In genomic region chr9:30613715-30614114, GRCm38 (mm10) we compare ENCODE assay signal across 12 mouse cellular contexts.
DNase-seq lines count a peak whose midpoint lies in the region; ATAC-seq and TF ChIP-seq lines count a peak whose summit lies in the region.
"Had no signal": no experiment of that assay in that cellular context is flagged by ENCODE, and none has a peak within 500 bp of the region (broad histone marks: within the 10 kb centered on the region; RNA-seq: fewer than 3 reads in every experiment).

No protein-coding gene starts in this region.

- no peaks in the 10 kb centered on the region for H3K27me3 ChIP-seq in hindbrain, embryonic 16.5 days (replicated peaks; ENCODE audit: control insufficient read depth, insufficient read depth, low read length)
- no peaks in the 10 kb centered on the region for H3K27me3 ChIP-seq in hindbrain, embryonic 11.5 days (ENCODE audit: control insufficient read depth, insufficient read depth, low read length)
- H3K27me3 ChIP-seq in midbrain, embryonic 14.5 days (ENCODE audit: control insufficient read depth, insufficient read depth, low read length), result no peaks in the 10 kb centered on the region
- H3K27me3 ChIP-seq in midbrain, embryonic 10.5 days (ENCODE audit: low read depth, poor library complexity, severe bottlenecking), result no peaks in the 10 kb centered on the region
- H3K27me3 ChIP-seq in midbrain, postnatal 0 days (ENCODE audit: insufficient read depth, low read length), result no peaks in the 10 kb centered on the region
- H3K27me3 ChIP-seq: embryonic facial prominence, embryonic 13.5 days had no signal

- H3K27ac ChIP-seq in hindbrain, embryonic 16.5 days (ENCODE audit: low read depth, low read length), result no peak overlapping the region
- H3K27ac ChIP-seq in hindbrain, embryonic 11.5 days (ENCODE audit: low read depth, low read length), result no peak overlapping the region
- H3K27ac ChIP-seq in midbrain, embryonic 14.5 days (replicated peaks; ENCODE audit: low read depth, low read length), result no peak overlapping the region
- H3K27ac ChIP-seq in midbrain, embryonic 10.5 days (replicated peaks), result no peak overlapping the region
- no peak overlapping the region for H3K27ac ChIP-seq in midbrain, postnatal 0 days (ENCODE audit: low read depth, low read length)
- H3K27ac ChIP-seq: embryonic facial prominence, embryonic 13.5 days had no signal

- H3K36me3 ChIP-seq in hindbrain, embryonic 16.5 days (ENCODE audit: control insufficient read depth, insufficient read depth, low read length), result no peaks in the 10 kb centered on the region
- no peaks in the 10 kb centered on the region for H3K36me3 ChIP-seq in hindbrain, embryonic 11.5 days (ENCODE audit: control insufficient read depth, insufficient read depth, low read length)
- H3K36me3 ChIP-seq in midbrain, embryonic 14.5 days (ENCODE audit: control insufficient read depth, insufficient read depth, low read length), result no peaks in the 10 kb centered on the region
- H3K36me3 ChIP-seq in midbrain, embryonic 10.5 days, result no peaks in the 10 kb centered on the region
- no peaks in the 10 kb centered on the region for H3K36me3 ChIP-seq in midbrain, postnatal 0 days (ENCODE audit: insufficient read depth, low read length)
- H3K36me3 ChIP-seq: embryonic facial prominence, embryonic 13.5 days had no signal

- no peak overlapping the region for H3K4me2 ChIP-seq in hindbrain, embryonic 16.5 days (ENCODE audit: low read length)
- H3K4me2 ChIP-seq in hindbrain, embryonic 11.5 days (replicated peaks; ENCODE audit: low read depth, low read length), result no peak overlapping the region
- H3K4me2 ChIP-seq in midbrain, embryonic 14.5 days (ENCODE audit: low read length), result no peak overlapping the region
- no peak overlapping the region for H3K4me2 ChIP-seq in midbrain, postnatal 0 days (ENCODE audit: low read depth, low read length, poor library complexity, severe bottlenecking)
- H3K4me2 ChIP-seq: embryonic facial prominence, embryonic 13.5 days had no signal

- intact Hi-C loops in heart, postnatal 36 days (cut with DNase I), result loop anchor here (5.0 kb wide), 1 partner anchor 61 kb away; no protein-coding TSS in a partner anchor

- WGBS in hindbrain, embryonic 16.5 days, result 42% methylated on average over 6 of the region's 6 CpGs
- WGBS in hindbrain, embryonic 11.5 days, result 79% methylated on average over 6 of the region's 6 CpGs
- 58% methylated on average over 6 of the region's 6 CpGs for WGBS in midbrain, embryonic 14.5 days
- 75% methylated on average over 6 of the region's 6 CpGs for WGBS in midbrain, embryonic 10.5 days
- WGBS in midbrain, postnatal 0 days, result 45% methylated on average over 6 of the region's 6 CpGs

- H3K9me3 ChIP-seq in hindbrain, embryonic 16.5 days (ENCODE audit: control insufficient read depth, low read length), result no peaks in the 10 kb centered on the region
- H3K9me3 ChIP-seq in hindbrain, embryonic 11.5 days (ENCODE audit: control insufficient read depth, low read length), result no peaks in the 10 kb centered on the region
- no peaks in the 10 kb centered on the region for H3K9me3 ChIP-seq in midbrain, embryonic 14.5 days (ENCODE audit: control insufficient read depth, low read length)
- no peaks in the 10 kb centered on the region for H3K9me3 ChIP-seq in midbrain, embryonic 10.5 days (replicated peaks)
- no peaks in the 10 kb centered on the region for H3K9me3 ChIP-seq in midbrain, postnatal 0 days (ENCODE audit: low read length)
- H3K9me3 ChIP-seq: embryonic facial prominence, embryonic 13.5 days had no signal

- H3K4me1 ChIP-seq in hindbrain, embryonic 16.5 days (ENCODE audit: control insufficient read depth, insufficient read depth, low read depth, low read length), result peaks cover 5% of the 10 kb centered on the region
- H3K4me1 ChIP-seq in hindbrain, embryonic 11.5 days (replicated peaks; ENCODE audit: control insufficient read depth, insufficient read depth, low read length), result no peaks in the 10 kb centered on the region
- H3K4me1 ChIP-seq in midbrain, embryonic 14.5 days (ENCODE audit: control insufficient read depth, insufficient read depth, low read length), result no peaks in the 10 kb centered on the region
- no peaks in the 10 kb centered on the region for H3K4me1 ChIP-seq in midbrain, embryonic 10.5 days
- peaks cover 5% of the 10 kb centered on the region for H3K4me1 ChIP-seq in midbrain, postnatal 0 days (ENCODE audit: insufficient read depth, low read length)

- H3K9ac ChIP-seq in hindbrain, embryonic 16.5 days (ENCODE audit: low read depth, low read length), result no peak overlapping the region
- H3K9ac ChIP-seq in hindbrain, embryonic 11.5 days (ENCODE audit: low read depth, low read length), result no peak overlapping the region
- H3K9ac ChIP-seq in midbrain, embryonic 14.5 days (replicated peaks; ENCODE audit: low read length), result no peak overlapping the region
- H3K9ac ChIP-seq in midbrain, postnatal 0 days (replicated peaks; ENCODE audit: low read length, poor library complexity, severe bottlenecking), result no peak overlapping the region
- H3K9ac ChIP-seq: embryonic facial prominence, embryonic 13.5 days; liver, postnatal 0 days had no signal

- no peak overlapping the region for H3K4me3 ChIP-seq in hindbrain, embryonic 16.5 days (ENCODE audit: low read length)
- no peak overlapping the region for H3K4me3 ChIP-seq in hindbrain, embryonic 11.5 days (ENCODE audit: low read depth, low read length)
- H3K4me3 ChIP-seq in midbrain, embryonic 14.5 days (replicated peaks; ENCODE audit: low read depth, low read length), result no peak overlapping the region
- H3K4me3 ChIP-seq in midbrain, embryonic 10.5 days, result no peak overlapping the region
- H3K4me3 ChIP-seq in midbrain, postnatal 0 days (ENCODE audit: low read depth, low read length), result no peak overlapping the region
- H3K4me3 ChIP-seq: embryonic facial prominence, embryonic 13.5 days had no signal

- TF ChIP-seq CTCF in midbrain, postnatal 0 days (IDR thresholded peaks at IDR 0.05), result no peak

- DNase-seq in hindbrain, embryonic 11.5 days (ENCODE audit: low spot score), result no peak
- peak; percentile 47 for DNase-seq in midbrain, embryonic 14.5 days
- no peak for DNase-seq in midbrain, embryonic 10.5 days (ENCODE audit: low spot score)
- DNase-seq in heart, postnatal 36 days, result peak; percentile 15 to 45
- DNase-seq in midbrain, postnatal 0 days (ENCODE audit: low spot score), result peak; percentile 42
- DNase-seq in spleen, postnatal 4 days (ENCODE audit: low spot score in 2 of 2), result no peak
- no peak for DNase-seq in right cerebral cortex, postnatal 36 days (ENCODE audit: low spot score in 2 of 2)
- DNase-seq: cerebellum, adult 9-11 months; gastrocnemius, postnatal 10 days; liver, postnatal 0 days had no signal

- ATAC-seq in hindbrain, embryonic 16.5 days, result 0 out of 2 replicates have a peak, but pooled peaks have one; percentile 42
- no peak for ATAC-seq in hindbrain, embryonic 11.5 days (ENCODE audit: low FRiP score)
- no peak for ATAC-seq in midbrain, embryonic 14.5 days (ENCODE audit: low FRiP score, low TSS enrichment)
- ATAC-seq in midbrain, postnatal 0 days (ENCODE audit: low FRiP score), result no peak
- ATAC-seq: liver, postnatal 0 days had no signal

Comparison
In these comparisons a context has a peak if more than half of its experiments do, and no peak if none do; other contexts are left out.
1. DNase-seq: peak in midbrain, embryonic 14.5 days (single experiment), heart, postnatal 36 days (2 of 2) and midbrain, postnatal 0 days (single experiment); none in hindbrain, embryonic 11.5 days (single experiment), midbrain, embryonic 10.5 days (single experiment), spleen, postnatal 4 days (0 of 2) and right cerebral cortex, postnatal 36 days (0 of 2).